Mouse (Mus musculus): ENCODE data around the gene Ttll3.

- TF ChIP-seq POLR2A (IDR thresholded peaks at IDR 0.05; ENCODE audit: low read depth, low read length) (no peak), SIN3A (IDR thresholded peaks at IDR 0.05; ENCODE audit: low read length) (no peak), MAX (IDR thresholded peaks at IDR 0.05; ENCODE audit: low read length) (no peak), CTCF (conservative IDR thresholded peaks at IDR 0.05 in 1 of 2, IDR thresholded peaks at IDR 0.05 in 1 of 2; ENCODE audit: low read depth in 2 of 2, low read length in 2 of 2) (no peak), USF1 (IDR thresholded peaks at IDR 0.05; ENCODE audit: low read depth, low read length) (no peak), EP300 (IDR thresholded peaks at IDR 0.05; ENCODE audit: low read length) (no peak), ZNF384 (IDR thresholded peaks at IDR 0.05; ENCODE audit: low read depth, low read length) (no peak), MEF2A (IDR thresholded peaks at IDR 0.05; ENCODE audit: borderline replicate concordance, low read depth, low read length) (no peak), SMC3 (IDR thresholded peaks at IDR 0.05; ENCODE audit: low read depth, low read length) (no peak), TCF12 (IDR thresholded peaks at IDR 0.05; ENCODE audit: low read depth, low read length) (no peak)
Measured at GRCm38 (mm10) chr6:113451839-113452238, 62.8 kb downstream of the Ttll3 start.

Measured in CH12.LX (cell line).